Mouse (Mus musculus) cerebellum, postnatal 10 days (tissue): ENCODE measurements at regions not wholly inside any gene's neighbourhood (a gene's known extent, or its start where the extent isn't known, plus 50 kb on each side); places are given as distances from the start of the nearest gene placed in this dataset.

Experiments
- DNase-seq, 2 experiments: peaks; one replicate each; pipeline ENCODE4 v3.0.0; 2021; ENCODE audit warnings: mixed read lengths in 2 of 2

DNA sequence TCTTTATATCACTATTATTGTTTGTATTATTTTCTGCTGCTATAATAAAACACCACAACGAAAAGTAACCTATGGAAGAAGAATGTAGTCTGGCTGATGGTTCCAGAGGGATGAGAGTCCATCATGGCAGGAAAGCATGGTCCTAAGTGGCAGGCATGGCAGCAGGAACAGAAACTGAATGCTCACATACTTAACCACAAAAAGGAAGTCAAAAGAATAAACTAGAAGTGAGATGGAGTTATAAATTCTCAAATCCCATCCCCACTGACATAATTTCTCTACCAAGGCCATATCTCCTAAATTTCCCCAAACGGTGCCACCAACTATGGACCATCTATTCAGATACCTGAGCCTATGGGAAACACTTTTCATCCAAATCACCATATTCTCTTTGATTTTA lies 408.7 kb upstream of the Cnksr2 start:
- no peak for DNase-seq

DNA sequence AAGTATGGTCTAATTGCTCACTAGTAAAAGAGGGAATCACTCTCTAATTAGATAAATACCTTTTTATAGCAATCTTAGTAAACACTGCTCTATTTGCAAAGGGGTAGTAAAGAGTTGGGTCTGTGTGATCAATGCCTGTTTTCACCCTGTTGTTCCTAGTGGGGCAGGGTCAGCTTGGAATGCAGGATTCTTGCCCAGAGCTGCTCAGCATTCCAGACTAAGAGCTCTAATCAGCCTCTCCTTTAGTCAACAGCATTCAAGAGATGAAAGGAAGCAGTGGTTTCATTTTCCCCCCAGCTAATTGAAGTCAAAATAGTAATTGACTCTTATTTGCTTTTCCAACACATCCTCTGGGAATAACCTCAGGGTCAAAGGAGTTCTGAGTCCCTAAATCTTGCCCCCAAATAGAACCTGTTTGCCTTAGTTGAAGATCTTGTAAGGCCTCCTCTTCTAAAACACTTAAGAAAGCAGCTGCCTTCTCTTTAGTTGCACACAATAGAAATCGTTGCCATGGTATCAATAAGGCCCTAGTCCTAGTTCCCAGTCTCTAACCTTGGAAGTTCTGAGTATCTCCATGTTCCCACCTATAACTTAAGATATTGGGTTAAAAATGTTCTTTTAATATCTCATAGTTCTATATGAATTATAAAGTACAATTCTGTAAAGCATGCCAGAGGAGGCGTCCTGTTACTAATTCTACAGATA lies 380.6 kb upstream of the Cnksr2 start:
- DNase-seq = no peak

DNA sequence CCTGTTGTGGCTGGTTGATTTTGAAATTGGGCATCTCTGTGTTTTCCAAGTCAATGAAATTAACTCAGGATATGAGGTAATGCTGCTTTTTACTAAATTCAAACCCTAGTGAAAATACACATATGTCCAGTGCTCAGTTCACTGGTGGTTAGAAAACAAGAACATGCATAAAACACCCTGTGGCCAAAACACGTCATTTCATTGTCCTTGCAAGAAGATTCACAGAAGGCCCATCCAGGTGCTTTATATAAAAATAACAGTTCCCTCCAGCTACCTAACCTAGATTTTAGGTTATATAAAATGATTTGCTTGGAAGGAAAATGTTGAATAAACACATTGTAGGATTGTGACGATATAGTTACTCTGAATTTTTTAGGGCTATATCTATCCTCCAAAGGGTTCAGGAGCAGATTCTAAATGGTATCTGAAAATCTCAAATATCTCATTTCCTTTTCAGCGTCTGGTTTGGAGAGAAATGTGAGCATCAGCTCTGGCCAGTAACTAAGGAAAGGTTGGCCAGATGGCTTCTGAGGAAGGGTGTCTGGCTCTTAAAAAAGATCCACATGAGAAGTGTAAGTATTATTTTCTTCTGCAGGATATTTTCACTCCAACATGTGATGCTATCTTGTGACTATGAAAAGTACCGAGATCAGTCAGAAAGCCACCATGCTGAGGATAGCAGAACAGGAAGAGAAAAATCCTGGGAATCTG lies 351.2 kb upstream of the Cnksr2 start:
- DNase-seq = no peak

DNA sequence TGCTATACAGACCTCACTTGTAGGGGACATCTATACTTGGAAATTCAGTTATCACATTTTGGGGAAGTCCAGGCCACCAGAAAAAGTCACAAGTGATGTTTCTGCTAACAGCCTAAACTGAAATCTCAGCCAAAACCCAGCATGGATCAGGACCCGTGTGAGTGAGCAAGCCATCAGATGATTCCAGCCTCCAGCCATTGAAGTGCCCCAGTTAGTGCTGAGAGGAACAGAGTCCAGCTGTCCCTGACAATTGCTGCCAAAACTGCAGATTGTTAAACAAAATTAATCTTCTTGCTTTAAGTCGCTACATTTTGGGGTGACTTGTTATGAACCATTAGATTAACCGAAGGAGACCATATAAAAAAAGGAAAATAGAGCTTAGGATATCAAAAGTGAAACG lies 332.7 kb upstream of the Cnksr2 start:
- DNase-seq = peak; percentile 86 to 88

DNA sequence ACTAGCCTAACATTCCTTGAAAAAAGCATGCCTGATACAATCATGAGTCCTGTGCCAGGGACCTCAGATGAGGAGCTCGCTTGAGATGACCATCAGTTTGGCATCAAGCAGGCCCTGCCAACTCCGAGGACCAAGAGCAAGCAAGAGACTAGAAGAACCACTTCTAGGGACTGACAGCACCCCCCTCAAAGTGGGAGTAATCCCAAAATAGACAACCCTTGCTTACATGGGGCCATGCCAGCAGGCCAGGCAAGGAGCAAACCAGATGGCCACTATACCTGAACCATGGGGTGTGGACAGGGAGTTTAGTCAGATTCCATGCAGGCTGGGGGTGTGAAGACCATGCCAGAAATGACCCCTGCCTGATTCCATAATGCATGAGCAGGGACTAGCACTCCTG lies 330.1 kb upstream of the Cnksr2 start:
- DNase-seq = peak; percentile 21 to 36
